Mouse (Mus musculus): ENCODE results near the gene Rec114. TPM values are rescaled to one million over a fixed set of nuclear protein-coding genes. Genes with fewer than 3 reads are reported as not detected.

Rec114 gene
- polyA plus RNA-seq, 1 experiment = 0.50 TPM

- H3K27me3 ChIP-seq (replicated peaks; ENCODE audit: control insufficient read depth, insufficient read depth, low read length) = no peaks in the 10 kb centered on the region
- WGBS = 99% methylated on average over 2 of the region's 2 CpGs
- TF ChIP-seq POLR2A (IDR thresholded peaks at IDR 0.05; ENCODE audit: low read depth, low read length) = no peak
- TF ChIP-seq CTCF (conservative IDR thresholded peaks at IDR 0.05; ENCODE audit: insufficient read depth, insufficient read length, low read depth, low read length) = peak; percentile 24; the same call in 1 of the 2 replicates
Measured at GRCm38 (mm10) chr9:58742692-58743091, 1.1 kb downstream of the Rec114 start.

GRCm38 (mm10) chr9:58741369-58741768, 2.4 kb downstream of the Rec114 start:
- no peak for TF ChIP-seq POLR2A (IDR thresholded peaks at IDR 0.05; ENCODE audit: low read depth, low read length)
- no peak for TF ChIP-seq CTCF (conservative IDR thresholded peaks at IDR 0.05; ENCODE audit: insufficient read depth, insufficient read length, low read depth, low read length)
- WGBS = 83% methylated on average over 20 of the region's 20 CpGs
- H3K4me3 ChIP-seq (ENCODE audit: insufficient read depth, low read depth, low read length) = no peak overlapping the region

More at GRCm38 (mm10) chr9:58742692-58743091, 1.1 kb downstream of the Rec114 start:
- no peak overlapping the region for H3K4me3 ChIP-seq (ENCODE audit: insufficient read depth, low read depth, low read length)
- H3K36me3 ChIP-seq (ENCODE audit: control insufficient read depth, insufficient read depth, low read length) = no peaks in the 10 kb centered on the region
- no peaks in the 10 kb centered on the region; the same call in 1 of the 2 replicates for H3K4me1 ChIP-seq (ENCODE audit: control insufficient read depth, insufficient read depth, low read length)
- H3K27ac ChIP-seq (ENCODE audit: insufficient read depth, low read depth, low read length) = no peak overlapping the region
- no peak for DNase-seq

DNA sequence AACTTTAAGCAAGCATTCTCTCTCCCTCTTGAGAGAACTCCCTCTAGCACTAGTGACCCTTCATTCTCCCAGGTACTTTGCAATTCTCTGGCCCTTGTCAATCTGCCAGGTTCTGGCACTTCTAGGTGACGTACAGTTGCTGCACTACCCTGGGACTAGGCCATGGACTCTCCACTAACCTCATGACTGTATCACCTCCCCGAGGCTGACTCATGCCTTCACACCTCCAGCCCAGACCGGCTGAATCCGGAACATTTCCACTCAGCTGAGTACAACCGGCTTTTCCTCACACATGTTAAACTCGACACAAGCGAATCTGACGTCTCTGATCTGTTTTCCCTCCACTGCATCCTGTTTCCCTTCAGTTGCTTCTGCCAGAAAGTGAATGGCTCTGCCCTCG, 4.0 kb downstream of the Rec114 start:
- H3K36me3 ChIP-seq (ENCODE audit: control insufficient read depth, insufficient read depth, low read length) = no peaks in the 10 kb centered on the region
- DNase-seq = peak; percentile 52
- H3K27ac ChIP-seq (ENCODE audit: insufficient read depth, low read depth, low read length) = no peak overlapping the region
- TF ChIP-seq POLR2A (IDR thresholded peaks at IDR 0.05; ENCODE audit: low read depth, low read length) (no peak), CTCF (conservative IDR thresholded peaks at IDR 0.05; ENCODE audit: insufficient read depth, insufficient read length, low read depth, low read length) (no peak)
- no peak overlapping the region for H3K4me3 ChIP-seq (ENCODE audit: insufficient read depth, low read depth, low read length)
- WGBS = 38% methylated on average over 9 of the region's 9 CpGs
- no peaks in the 10 kb centered on the region; the same call in 1 of the 2 replicates for H3K4me1 ChIP-seq (ENCODE audit: control insufficient read depth, insufficient read depth, low read length)
- H3K27me3 ChIP-seq (replicated peaks; ENCODE audit: control insufficient read depth, insufficient read depth, low read length) = no peaks in the 10 kb centered on the region

More at GRCm38 (mm10) chr9:58741369-58741768, 2.4 kb downstream of the Rec114 start:
- no peaks in the 10 kb centered on the region for H3K36me3 ChIP-seq (ENCODE audit: control insufficient read depth, insufficient read depth, low read length)
- no peak overlapping the region for H3K27ac ChIP-seq (ENCODE audit: insufficient read depth, low read depth, low read length)
- no peaks in the 10 kb centered on the region for H3K27me3 ChIP-seq (replicated peaks; ENCODE audit: control insufficient read depth, insufficient read depth, low read length)
- DNase-seq = no peak
- H3K4me1 ChIP-seq (ENCODE audit: control insufficient read depth, insufficient read depth, low read length) = no peaks in the 10 kb centered on the region; the same call in 1 of the 2 replicates

DNA sequence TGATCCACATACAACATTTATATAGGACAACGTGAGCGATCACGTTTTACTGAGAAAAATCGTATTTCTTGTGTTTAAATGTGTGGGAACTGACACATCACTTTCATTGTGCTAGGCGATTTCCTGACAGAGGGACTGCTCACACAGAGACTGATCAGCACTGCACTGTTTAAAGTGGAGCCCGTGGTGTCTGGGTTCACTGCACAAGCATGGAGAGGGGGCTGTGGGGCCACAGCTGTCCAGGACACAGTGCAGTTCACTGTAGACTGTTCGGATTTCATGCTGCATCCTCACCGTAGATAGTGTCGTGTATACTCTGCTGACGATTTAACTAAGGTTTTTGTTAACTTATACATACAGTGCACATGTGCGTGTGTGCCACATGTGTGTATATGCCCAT, 20.6 kb downstream of the Rec114 start:
- H3K36me3 ChIP-seq (ENCODE audit: control insufficient read depth, insufficient read depth, low read length) = no peaks in the 10 kb centered on the region
- TF ChIP-seq CTCF (conservative IDR thresholded peaks at IDR 0.05; ENCODE audit: insufficient read depth, insufficient read length, low read depth, low read length) = no peak
- TF ChIP-seq POLR2A (IDR thresholded peaks at IDR 0.05; ENCODE audit: low read depth, low read length) = no peak
- no peaks in the 10 kb centered on the region for H3K27me3 ChIP-seq (replicated peaks; ENCODE audit: control insufficient read depth, insufficient read depth, low read length)
- H3K4me1 ChIP-seq (ENCODE audit: control insufficient read depth, insufficient read depth, low read length) = no peaks in the 10 kb centered on the region; the same call in 1 of the 2 replicates
- no peak overlapping the region for H3K4me3 ChIP-seq (ENCODE audit: insufficient read depth, low read depth, low read length)
- no peak for DNase-seq
- no peak overlapping the region for H3K27ac ChIP-seq (ENCODE audit: insufficient read depth, low read depth, low read length)
- 42% methylated on average over 11 of the region's 11 CpGs for WGBS

DNA sequence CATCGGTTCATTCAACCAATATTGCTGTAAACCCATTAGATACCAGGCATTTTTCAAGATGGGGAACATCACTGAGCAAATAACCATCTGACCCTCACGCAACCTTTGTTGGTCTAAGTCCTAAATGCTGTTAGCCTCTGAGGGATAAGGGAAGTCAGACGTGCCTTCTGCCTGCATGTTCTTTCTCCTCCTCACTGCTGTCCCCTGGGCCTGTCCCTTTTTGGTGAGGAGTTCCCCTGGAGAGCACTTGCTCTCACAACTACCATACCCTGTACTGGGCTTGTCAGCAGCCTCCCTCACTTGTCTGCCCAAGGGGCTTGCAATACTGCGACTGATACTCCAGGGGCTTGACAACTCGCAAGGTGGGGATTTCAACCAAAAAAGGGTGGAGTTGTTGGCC, 21.6 kb downstream of the Rec114 start:
- H3K27me3 ChIP-seq (replicated peaks; ENCODE audit: control insufficient read depth, insufficient read depth, low read length) = no peaks in the 10 kb centered on the region
- TF ChIP-seq CTCF (conservative IDR thresholded peaks at IDR 0.05; ENCODE audit: insufficient read depth, insufficient read length, low read depth, low read length) (no peak), POLR2A (IDR thresholded peaks at IDR 0.05; ENCODE audit: low read depth, low read length) (no peak)
- no peaks in the 10 kb centered on the region for H3K36me3 ChIP-seq (ENCODE audit: control insufficient read depth, insufficient read depth, low read length)
- no peak for DNase-seq
- 88% methylated on average over 5 of the region's 5 CpGs for WGBS
- no peak overlapping the region for H3K27ac ChIP-seq (ENCODE audit: insufficient read depth, low read depth, low read length)
- no peak overlapping the region for H3K4me3 ChIP-seq (ENCODE audit: insufficient read depth, low read depth, low read length)
- peaks cover 2% of the 10 kb centered on the region; the same call in 1 of the 2 replicates for H3K4me1 ChIP-seq (ENCODE audit: control insufficient read depth, insufficient read depth, low read length)

DNA sequence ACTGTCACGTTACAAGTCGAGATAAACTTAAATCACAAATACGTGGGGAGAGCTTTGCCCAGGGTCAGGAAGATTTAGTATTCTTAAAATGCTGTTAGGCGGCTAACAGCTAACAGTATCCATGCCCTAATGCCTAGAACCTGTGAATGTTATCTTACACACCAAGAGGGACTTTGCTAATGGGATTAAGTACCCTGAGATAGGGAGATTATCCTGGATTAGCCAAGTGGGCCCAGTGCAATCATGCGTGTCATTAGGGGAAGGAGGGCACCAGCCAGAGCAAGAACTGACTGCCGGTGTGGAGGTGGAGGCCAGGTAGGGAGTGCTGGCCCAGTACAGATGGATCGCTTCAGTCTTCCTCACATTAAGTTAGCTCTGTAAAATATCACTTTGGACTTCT, 22.7 kb downstream of the Rec114 start:
- H3K36me3 ChIP-seq (ENCODE audit: control insufficient read depth, insufficient read depth, low read length) = no peaks in the 10 kb centered on the region
- no peak overlapping the region for H3K4me3 ChIP-seq (ENCODE audit: insufficient read depth, low read depth, low read length)
- no peaks in the 10 kb centered on the region for H3K27me3 ChIP-seq (replicated peaks; ENCODE audit: control insufficient read depth, insufficient read depth, low read length)
- peaks cover 6% of the 10 kb centered on the region; the same call in 1 of the 2 replicates for H3K4me1 ChIP-seq (ENCODE audit: control insufficient read depth, insufficient read depth, low read length)
- whole genome bisulfite sequencing = 72% methylated on average over 7 of the region's 7 CpGs
- no peak overlapping the region for H3K27ac ChIP-seq (ENCODE audit: insufficient read depth, low read depth, low read length)
- peak; percentile 8 for DNase-seq
- no peak for TF ChIP-seq POLR2A (IDR thresholded peaks at IDR 0.05; ENCODE audit: low read depth, low read length)
- TF ChIP-seq CTCF (conservative IDR thresholded peaks at IDR 0.05; ENCODE audit: insufficient read depth, insufficient read length, low read depth, low read length) = no peak

GRCm38 (mm10) chr9:58720167-58720566, 23.6 kb downstream of the Rec114 start:
- TF ChIP-seq CTCF (conservative IDR thresholded peaks at IDR 0.05; ENCODE audit: insufficient read depth, insufficient read length, low read depth, low read length) (no peak), POLR2A (IDR thresholded peaks at IDR 0.05; ENCODE audit: low read depth, low read length) (no peak)
- Histone ChIP-seq H3K27ac (ENCODE audit: insufficient read depth, low read depth, low read length) (no peak overlapping the region), H3K36me3 (ENCODE audit: control insufficient read depth, insufficient read depth, low read length) (no peaks in the 10 kb centered on the region), H3K4me1 (ENCODE audit: control insufficient read depth, insufficient read depth, low read length) (peaks cover 6% of the 10 kb centered on the region; the same call in 1 of the 2 replicates), H3K27me3 (replicated peaks; ENCODE audit: control insufficient read depth, insufficient read depth, low read length) (no peaks in the 10 kb centered on the region), H3K4me3 (ENCODE audit: insufficient read depth, low read depth, low read length) (no peak overlapping the region)
- 85% methylated on average over 4 of the region's 4 CpGs for WGBS
- DNase-seq = no peak

Data from kidney, adult 2 months (tissue).